Mouse (Mus musculus): Measurements from ENCODE around the gene Tirap.

GRCm38 (mm10) chr9:35135575-35135974, 64.5 kb downstream of the Tirap start:
- TF ChIP-seq EP300 (IDR thresholded peaks at IDR 0.05; ENCODE audit: low read depth) (no peak), CTCF (IDR thresholded peaks at IDR 0.05; ENCODE audit: low read depth) (no peak)

Data from liver, postnatal 0 days (tissue).